Mouse (Mus musculus) Muller cell, postnatal 12 days (primary cell): Measurements from ENCODE around the gene Procr.
A peak's percentile ranks its signal among the peaks of the same experiment; 100 is the strongest.
"Not testable (repeated sequence)": the region's sequence is repeated elsewhere in the genome, so short reads cannot be mapped to it uniquely, and the experiment has no call there.

Source experiments
- DNase-seq: peaks from one replicate; pipeline ENCODE4 v3.0.0-alpha.2; 2015; ENCODE audit errors: inconsistent ontology term

Procr gene

DNA sequence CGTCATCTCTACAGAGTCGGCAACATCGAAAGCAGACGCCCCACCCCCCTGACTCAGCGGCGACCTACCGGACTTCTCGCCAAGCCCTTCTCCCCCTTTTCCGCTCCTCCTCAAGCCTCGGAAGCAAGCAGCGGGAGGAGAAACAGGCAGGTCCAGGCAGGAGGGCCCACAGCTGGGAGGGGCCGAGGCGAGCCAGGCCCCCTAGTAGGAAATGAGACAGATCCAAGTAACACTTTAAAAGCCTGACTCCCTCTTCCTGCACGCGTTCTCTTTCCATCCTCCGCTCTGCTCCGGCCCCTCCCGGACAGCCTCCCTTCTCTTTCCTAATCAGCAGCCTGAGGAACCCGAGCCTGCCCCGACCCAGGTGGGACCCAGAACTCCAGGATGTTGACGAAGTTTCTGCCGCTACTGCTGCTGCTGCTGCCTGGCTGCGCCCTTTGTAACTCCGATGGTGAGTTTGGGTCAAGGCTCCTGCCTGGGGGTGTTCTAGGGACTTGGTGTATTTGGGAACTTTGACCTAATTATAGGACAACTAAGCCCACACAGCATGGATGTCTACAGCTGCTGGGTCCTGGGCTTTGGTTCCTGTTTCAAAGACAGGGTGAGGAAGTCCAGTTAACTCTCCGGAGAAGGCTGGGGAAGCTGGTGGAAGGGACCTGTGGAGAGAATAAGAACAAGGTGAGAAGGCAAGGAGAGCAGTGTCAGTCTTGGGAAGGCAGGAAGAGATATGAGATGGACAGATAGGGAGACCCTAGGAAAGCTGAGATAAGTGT, at the start of gene Procr:
Procr (plus strand) TSS at position 104 of the 773 bp plus-strand sequence.
- DNase-seq, result peak; percentile 62

- DNase-seq, result no peak
Measured at GRCm38 (mm10) chr2:155701399-155701919, 49.5 kb upstream of the Procr start.

DNA sequence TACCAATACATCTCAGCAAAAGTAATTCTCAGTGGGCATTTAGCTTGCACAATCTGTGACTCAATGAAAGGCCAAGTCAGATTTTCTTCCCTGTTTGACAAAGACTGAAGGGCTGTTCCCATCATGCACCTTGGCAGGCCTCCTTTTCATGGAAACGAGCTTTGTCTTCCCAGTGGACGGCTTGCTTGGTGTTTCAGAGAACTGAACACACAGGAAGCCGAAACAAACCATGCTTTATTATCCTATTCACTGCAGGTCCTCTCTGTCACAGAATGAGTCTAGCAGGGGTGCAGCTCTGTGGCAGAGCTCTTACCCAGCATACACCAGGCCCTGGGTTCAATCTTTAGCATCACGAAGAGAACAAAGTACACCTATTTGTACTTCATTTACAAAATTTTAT, 47.3 kb upstream of the Procr start:
- DNase-seq, result no peak

DNA sequence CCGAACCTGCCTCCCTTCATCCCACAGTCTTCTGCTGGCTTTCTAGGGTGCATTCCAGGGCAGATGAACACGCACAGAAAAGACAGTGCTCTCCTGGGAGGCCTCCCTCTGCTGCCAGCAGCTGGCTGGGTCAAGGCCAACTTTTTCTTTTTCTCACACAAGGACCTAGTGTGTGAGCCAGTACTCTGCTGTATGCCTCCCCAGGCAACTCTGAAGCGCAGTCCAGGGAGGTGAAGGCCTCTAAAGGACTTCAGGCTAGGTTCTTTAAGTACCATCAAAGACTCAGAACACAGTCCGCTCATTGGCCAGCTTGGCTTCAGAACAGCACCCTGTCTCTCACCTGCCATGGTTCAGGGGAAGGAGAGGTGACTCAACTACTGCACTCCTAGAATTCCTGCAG, 43.7 kb upstream of the Procr start:
- DNase-seq, result peak; percentile 65

GRCm38 (mm10) chr2:155710557-155710956, 40.4 kb upstream of the Procr start:
- DNase-seq, result no peak

GRCm38 (mm10) chr2:155717082-155717990, 33.6 kb upstream of the Procr start:
- DNase-seq, result no peak

GRCm38 (mm10) chr2:155720585-155720984, 30.3 kb upstream of the Procr start:
- no peak for DNase-seq

DNA sequence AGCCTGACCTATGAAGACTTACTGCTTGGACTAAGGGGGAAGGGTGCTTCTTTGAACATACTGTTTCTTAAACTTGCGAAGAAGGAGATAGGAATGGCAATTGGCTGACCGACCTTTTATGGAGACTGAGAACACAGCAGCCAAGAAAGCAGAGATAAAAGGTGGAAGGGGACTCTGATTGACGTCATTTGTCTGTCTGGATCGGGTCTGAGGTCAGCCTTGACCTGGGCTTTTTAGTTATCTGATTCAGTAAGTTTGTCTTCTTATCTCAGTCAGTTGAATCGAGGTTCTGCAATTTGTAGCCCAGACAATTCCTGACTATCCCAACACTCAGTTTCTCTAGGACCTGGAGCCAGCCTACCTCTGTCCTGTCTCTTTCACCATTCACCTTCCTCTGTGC, 26.9 kb upstream of the Procr start:
- DNase-seq, result no peak

GRCm38 (mm10) chr2:155724526-155724925, 26.4 kb upstream of the Procr start:
- DNase-seq, result no peak

- no peak for DNase-seq
Measured at GRCm38 (mm10) chr2:155726302-155726701, 24.6 kb upstream of the Procr start.

DNA sequence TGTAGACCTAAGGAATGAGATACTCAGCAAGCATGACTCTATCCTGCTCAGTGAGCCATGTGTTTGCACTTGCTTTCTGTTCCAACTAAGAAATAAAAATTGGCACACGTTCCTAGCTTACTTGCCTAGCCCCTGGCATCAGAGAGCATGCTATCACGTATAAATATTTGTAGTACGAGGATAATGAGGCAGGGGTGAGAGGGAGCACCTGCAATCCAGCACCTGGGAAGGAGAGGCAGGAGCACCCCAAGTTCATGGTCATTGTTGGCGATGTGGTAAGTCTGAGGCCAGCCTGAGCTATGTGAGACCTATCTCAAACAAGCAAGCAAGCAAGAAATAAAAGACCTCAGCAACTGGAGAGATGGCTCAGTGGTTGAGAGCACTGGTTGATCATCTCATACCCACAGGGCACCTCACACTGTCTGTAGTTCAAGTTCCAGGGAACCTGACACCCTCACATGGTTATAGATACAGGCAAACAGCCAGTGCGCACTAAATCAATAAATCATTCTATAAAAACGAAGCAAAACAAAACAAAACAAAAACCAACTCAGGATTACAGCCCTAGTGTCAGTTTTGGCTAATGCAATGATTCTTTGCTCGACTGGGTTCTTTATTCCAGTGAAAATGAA, 23.0 kb upstream of the Procr start:
- DNase-seq, result no peak

- no peak for DNase-seq
Measured at GRCm38 (mm10) chr2:155728742-155729141, 22.2 kb upstream of the Procr start.

DNA sequence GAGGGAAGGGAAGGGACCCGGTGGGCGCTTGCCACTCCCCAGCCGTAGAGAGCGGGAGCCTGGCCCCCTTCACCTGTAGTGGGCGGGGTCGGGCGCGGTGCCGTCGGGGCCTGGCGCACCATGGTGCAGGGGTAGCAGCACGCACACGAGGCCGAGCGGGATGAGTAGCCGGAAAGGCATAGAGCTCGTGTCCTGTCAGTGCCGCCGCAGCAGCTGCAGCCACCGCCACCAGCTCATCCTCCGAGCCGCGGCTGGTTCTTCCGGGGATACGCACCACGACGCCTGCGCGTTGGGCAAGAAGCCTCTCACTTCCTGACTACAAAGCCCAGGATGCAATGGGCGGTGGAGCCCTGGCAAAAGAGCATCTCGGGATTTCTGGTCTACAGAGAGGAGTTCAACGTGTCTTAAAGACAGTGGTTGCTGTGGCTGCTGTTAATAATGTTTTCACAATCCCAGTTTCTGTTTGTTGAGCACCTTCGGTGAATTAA, 21.7 kb upstream of the Procr start, which contains the start of gene Edem2:
Edem2 (minus strand) TSS at position 318 of the 488 bp plus-strand sequence.
- peak; percentile 87 for DNase-seq

DNA sequence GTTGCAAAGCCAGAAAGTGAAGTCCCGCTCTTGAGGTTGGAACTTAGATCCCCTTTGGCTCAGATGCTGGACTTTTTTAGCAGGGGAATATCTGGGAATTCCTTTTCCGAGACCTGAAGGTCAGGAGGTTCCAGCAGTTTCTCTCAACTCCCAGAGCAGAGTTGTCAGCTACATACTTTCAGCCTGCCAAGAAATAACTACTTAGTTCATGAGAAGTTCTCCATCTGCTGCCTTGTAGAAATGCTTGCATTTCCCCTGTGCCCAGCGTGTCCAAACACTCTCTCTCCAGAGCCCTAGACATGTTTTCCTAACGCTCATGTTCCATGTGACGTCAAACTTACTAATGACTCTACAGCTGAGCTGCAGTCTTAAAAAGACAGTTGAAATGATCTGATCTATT, 15.8 kb upstream of the Procr start:
- DNase-seq, result no peak

DNA sequence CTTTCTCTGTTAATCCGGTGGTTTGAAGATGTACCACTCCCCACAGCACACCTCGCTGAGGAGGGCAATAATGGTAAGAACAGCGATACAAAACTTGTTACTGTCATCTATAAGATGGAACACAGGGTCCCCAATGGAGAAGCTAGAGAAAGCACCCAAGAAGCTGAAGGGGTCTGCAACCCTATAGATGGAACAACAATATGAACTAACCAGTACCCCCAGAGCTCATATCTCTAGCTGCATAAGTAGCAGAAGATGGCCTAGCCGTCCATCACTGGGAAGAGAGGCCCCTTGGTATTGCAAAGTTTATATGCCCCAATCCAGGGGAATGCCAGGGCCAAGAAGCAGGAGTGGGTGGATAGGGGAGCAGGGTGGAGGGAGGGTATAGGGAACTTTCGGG, 15.2 kb upstream of the Procr start, which contains the start of gene Gm17581:
Gm17581 (minus strand) TSS at position 101 of the 400 bp plus-strand sequence.
- not testable (repeated sequence) for DNase-seq

DNA sequence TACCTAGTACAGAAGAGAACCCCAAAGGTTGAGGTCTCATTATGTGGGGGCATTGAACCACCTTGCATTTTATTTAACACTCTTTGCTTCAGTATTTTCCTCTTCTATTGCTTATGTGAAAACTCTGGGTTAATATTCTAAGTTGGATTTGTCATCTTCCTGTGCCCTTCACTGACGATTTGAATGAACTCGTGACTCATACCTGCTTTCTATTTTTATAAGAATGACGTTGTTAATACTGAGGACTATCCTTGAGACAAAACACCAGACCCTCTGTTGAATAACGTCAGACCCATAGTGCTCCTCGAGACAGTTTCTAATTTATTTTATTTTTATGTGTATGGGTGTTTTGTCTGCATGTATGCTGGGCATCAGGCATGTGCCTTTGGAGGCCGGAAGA, 14.0 kb upstream of the Procr start:
- DNase-seq, result no peak

- no peak for DNase-seq
Measured at GRCm38 (mm10) chr2:155737803-155738202, 13.1 kb upstream of the Procr start.

DNA sequence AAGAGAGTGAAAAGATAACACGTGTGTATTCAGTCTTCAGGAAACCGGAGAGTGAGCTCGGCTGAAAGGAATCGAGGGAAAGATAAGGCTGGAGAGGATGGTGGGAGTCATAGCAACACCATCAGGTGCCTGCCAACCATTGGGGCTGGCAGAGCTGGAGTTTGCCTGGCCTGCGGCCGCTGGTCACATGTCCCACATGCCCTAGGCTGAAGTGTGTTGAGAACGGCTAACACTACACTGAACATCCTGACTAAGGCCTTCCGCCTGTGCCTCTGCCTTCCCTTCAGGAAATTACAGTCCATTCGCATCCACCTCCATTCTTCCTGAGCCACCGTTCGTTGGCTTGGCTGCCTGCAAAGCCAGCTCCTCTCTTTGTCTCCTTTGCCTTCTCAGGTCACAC, 8.7 kb upstream of the Procr start:
- no peak for DNase-seq

- DNase-seq, result no peak
Measured at GRCm38 (mm10) chr2:155742931-155743337, 8.0 kb upstream of the Procr start.

- DNase-seq, result no peak
Measured at GRCm38 (mm10) chr2:155743351-155743750, 7.6 kb upstream of the Procr start.

DNA sequence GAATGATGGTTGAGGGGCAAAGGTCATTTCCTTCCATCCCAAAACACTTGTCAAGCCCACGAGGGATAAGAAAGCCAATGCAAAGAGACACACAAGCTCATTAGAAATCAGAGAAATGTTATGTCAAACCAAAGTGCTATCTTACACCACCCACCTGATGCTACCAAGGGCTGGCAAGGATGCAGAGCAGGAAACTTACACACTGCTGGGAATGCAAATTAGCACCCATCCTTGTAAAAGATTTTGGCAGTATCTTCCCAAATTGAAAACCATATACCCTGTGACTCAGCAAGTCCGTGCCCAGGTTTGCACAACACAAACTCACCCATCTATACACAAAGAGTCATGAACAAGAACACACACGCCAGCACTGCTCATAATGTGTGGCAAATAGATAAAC, 5.4 kb upstream of the Procr start:
- no peak for DNase-seq

DNA sequence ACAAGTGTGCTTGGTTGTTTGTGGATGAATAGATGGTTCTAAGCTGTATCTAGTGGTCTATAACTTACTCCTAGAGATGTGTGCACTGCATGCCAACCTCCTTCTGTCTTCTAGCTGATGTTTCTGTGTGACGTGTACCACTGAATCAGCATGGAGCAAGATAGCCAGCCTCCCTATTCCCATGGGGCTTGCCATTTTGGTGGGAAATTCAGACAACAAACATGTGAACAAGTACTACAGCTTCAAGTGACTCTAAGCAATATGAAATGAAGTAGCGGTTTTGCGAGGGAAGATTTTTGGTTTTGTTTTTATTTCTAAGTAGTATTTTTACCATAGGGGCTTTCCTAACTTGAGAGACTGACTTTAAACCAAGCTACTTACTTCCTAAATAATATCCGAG, 1.5 kb upstream of the Procr start:
- no peak for DNase-seq
